Mouse (Mus musculus) liver, embryonic 13.5 days (tissue): ENCODE measurements around the gene Atr. TPM values are rescaled to one million over a fixed set of nuclear protein-coding genes. Genes with fewer than 3 reads are reported as not detected.
"Not testable (repeated sequence)": the region's sequence is repeated elsewhere in the genome, so short reads cannot be mapped to it uniquely, and the experiment has no call there.

ENCODE experiments used
- ATAC-seq: fragments of 200-750 bp; cut with Nextera tagmentation; 2 replicates; pipeline ENCODE4 v1.8.0; 2017; ENCODE audit warnings: low read depth, mild to moderate bottlenecking, moderate number of reproducible peaks, moderate library complexity
- DNase-seq: peaks from one replicate; pipeline ENCODE4 v3.0.0; 2022
- H3K27ac ChIP-seq: fragments of 300-500 bp; sonication (generic); 2 replicates; pipeline ENCODE4 v1.5.1; 2015; ENCODE audit warnings: moderate library complexity, mild to moderate bottlenecking, inconsistent platforms
- H3K27me3 ChIP-seq: fragments of 300-500 bp; sonication (generic); 2 replicates; pipeline ENCODE4 v1.6.1; 2015; ENCODE audit warnings: mild to moderate bottlenecking, inconsistent platforms
- H3K36me3 ChIP-seq: fragments of 300-500 bp; sonication (generic); 2 replicates; pipeline ENCODE4 v1.6.1; 2015; ENCODE audit warnings: mild to moderate bottlenecking, inconsistent platforms
- H3K4me1 ChIP-seq: fragments of 300-500 bp; sonication (generic); replicated peaks from 2 replicates; pipeline ENCODE4 v1.6.1; 2015; ENCODE audit warnings: inconsistent platforms
- H3K4me2 ChIP-seq: fragments of 300-500 bp; sonication (generic); 2 replicates; pipeline ENCODE4 v1.6.1; 2015; ENCODE audit warnings: inconsistent platforms, mild to moderate bottlenecking, moderate library complexity
- H3K4me3 ChIP-seq: fragments of 300-500 bp; sonication (generic); replicated peaks from 2 replicates; pipeline ENCODE4 v1.5.1; 2015; ENCODE audit warnings: mild to moderate bottlenecking, inconsistent platforms
- H3K9ac ChIP-seq: fragments of 300-500 bp; sonication (generic); 2 replicates; pipeline ENCODE4 v1.6.1; 2015; ENCODE audit warnings: mild to moderate bottlenecking, inconsistent platforms
- H3K9me3 ChIP-seq: fragments of 300-500 bp; sonication (generic); replicated peaks from 2 replicates; pipeline ENCODE4 v1.6.1; 2016; ENCODE audit warnings: inconsistent platforms
- WGBS: fragments of 180-500 bp; shearing (Covaris S2); methylation state at CpG from one replicate; pipeline ENCODE4 v1.1.7; 2015; ENCODE audit not compliant: insufficient replicate concordance; 5-methylcytosine and 5-hydroxymethylcytosine counted together
- polyA plus RNA-seq: library from polyadenylated mRNA; unstranded; fragments of >200 nt; fragmentation: Nextera tagmentation; extraction: Ambion mirVana; gene quantifications from 2 replicates; pipeline ENCODE4 v1.2.1, GENCODE M21; 2015

The Atr gene
- polyA plus RNA-seq, 1 experiment from 2014 or later, result 4.3 TPM

DNA sequence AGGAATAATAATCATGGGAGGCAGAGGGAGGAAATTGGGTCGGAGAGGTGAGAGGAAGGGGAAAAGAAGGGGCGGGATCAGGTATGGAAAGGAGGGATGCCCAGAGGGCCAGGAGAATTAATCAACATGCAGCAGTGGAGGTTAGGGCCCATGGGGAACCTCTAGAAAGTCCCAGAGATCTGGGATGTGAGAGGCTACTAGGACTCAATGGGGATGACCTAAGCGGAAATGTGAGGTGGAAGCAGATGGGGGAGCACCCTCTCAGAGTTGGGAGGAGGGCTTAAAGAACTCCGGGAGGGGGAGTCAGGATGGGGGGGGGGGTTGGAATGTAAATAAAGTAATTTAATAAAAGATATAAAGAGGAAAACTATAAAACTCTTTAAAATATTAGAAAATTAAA lies 96.3 kb downstream of the Atr start:
- H3K27me3 ChIP-seq, result no peaks in the 10 kb centered on the region
- peak overlapping the region; percentile 98 for H3K9ac ChIP-seq
- H3K4me2 ChIP-seq, result peak overlapping the region; percentile 84
- H3K9me3 ChIP-seq, result no peaks in the 10 kb centered on the region
- no peak for DNase-seq
- 70% methylated on average over 4 of the region's 4 CpGs for WGBS
- H3K4me3 ChIP-seq, result peak overlapping the region; percentile 96
- peaks cover 25% of the 10 kb centered on the region for H3K4me1 ChIP-seq
- H3K36me3 ChIP-seq, result peaks cover 6% of the 10 kb centered on the region; the same call in 1 of the 2 replicates
- no peak for ATAC-seq
- no peak overlapping the region for H3K27ac ChIP-seq

DNA sequence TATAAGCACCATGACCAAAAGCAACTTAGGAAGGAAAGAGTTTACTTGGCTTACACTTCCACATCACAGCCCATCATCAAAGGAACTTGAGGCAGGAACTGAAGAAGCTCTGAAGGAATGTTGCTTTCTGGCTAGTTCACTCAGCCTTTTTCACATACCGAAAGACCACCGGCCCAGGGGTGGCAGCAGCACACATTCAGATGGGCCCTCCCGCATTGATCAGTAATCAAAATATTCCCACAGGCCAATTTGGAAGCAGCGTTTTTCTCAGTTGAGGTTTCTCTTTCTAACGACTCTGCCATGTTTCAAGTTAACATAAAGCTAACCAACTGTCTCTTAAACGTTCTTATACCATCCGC lies 96.8 kb downstream of the Atr start:
- Histone ChIP-seq H3K36me3 (peaks cover 5% of the 10 kb centered on the region; the same call in 1 of the 2 replicates), H3K27me3 (no peaks in the 10 kb centered on the region), H3K4me1 (peaks cover 30% of the 10 kb centered on the region), H3K9ac (peak overlapping the region; percentile 98), H3K4me3 (peak overlapping the region; percentile 96), H3K9me3 (no peaks in the 10 kb centered on the region), H3K27ac (no peak overlapping the region; the same call in none of the 2 replicates), H3K4me2 (peak overlapping the region; percentile 84)
- ATAC-seq (peak; percentile 17), DNase-seq (no peak)
- WGBS, result 0% methylated on average over 7 of the region's 7 CpGs

DNA sequence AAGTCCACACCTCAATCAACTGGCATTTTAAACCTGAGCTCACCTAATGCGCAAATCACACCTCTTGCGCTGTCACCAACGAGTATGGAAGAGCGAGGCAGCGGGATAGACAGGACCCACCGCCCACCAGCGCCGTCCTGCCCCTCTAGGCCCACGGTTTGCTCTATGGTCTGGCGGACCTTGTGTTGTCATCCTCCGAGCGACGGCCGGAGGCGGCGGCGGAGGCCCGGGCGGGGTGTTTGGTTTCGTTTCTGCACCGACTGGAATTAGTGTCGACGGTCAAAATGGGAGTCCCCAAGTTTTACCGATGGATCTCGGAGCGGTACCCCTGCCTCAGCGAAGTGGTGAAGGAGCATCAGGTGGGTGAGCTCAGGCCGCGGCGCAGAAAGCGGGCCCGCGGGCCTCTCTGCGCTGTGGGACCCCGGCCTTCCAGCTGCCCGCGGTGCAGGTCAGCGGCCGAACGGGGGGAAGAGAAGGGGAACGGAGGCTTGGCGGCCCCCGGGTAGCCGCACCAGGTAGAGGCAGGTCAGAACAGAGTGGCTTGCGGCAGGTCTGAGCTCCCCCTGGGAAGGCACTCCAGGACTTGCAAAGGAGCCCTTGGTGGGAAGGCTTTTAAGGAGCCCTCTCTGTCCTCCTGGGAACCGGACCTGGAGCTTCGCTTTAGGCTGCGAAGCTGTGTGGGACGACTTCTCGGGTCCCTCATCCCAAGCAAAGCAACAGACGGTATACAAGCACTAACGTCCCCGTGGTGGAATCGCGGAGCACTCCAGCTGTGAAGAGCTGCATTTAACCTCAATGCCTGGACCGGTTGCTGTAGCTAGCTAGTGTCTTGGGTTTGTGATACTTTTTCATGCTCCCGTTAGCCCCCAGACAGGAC lies 97.4 kb downstream of the Atr start, which contains the start of gene Xrn1:
Xrn1 (plus strand) TSS at position 176 of the 877 bp plus-strand sequence.
- Histone ChIP-seq H3K4me3 (peak within 1 kb of the TSS; percentile 96), H3K27me3 (no peaks in the 10 kb centered on the region), H3K9me3 (no peaks in the 10 kb centered on the region), H3K9ac (peak within 1 kb of the TSS; percentile 98), H3K4me1 (peaks cover 35% of the 10 kb centered on the region), H3K4me2 (peak within 1 kb of the TSS; percentile 84), H3K36me3 (peaks cover 5% of the 10 kb centered on the region; the same call in 1 of the 2 replicates), H3K27ac (peak within 1 kb of the TSS; percentile 90)
- DNase-seq (peak; percentile 89), ATAC-seq (peak; percentile 98)
- under 1% methylated on average over 57 of the region's 57 CpGs for WGBS

DNA sequence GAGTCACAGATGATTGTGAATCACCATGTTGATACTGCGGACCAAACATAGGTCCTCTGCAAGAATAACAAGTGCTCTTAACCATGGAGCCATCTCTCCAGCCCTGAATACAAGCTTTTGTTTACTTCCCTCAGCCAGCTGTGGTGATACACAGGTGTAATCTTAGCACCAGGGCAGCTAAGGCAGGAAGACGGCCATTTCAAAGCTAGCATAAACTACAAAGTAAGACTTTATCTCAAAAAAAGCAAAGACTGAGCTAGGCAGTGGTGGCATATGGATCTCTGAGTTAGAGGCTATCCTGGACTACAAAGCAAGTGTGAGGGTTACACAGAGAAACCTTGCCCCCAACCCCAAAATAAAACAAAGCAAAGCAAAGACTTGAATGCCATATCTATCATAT lies 100.2 kb downstream of the Atr start:
- WGBS, result 85% methylated on average over 2 of the region's 2 CpGs
- peaks cover 35% of the 10 kb centered on the region for H3K4me1 ChIP-seq
- no peak overlapping the region for H3K27ac ChIP-seq
- H3K4me2 ChIP-seq, result no peak overlapping the region
- peaks cover 5% of the 10 kb centered on the region; the same call in 1 of the 2 replicates for H3K36me3 ChIP-seq
- ATAC-seq (no peak), DNase-seq (no peak)
- H3K9me3 ChIP-seq, result no peaks in the 10 kb centered on the region
- no peak overlapping the region for H3K9ac ChIP-seq
- H3K27me3 ChIP-seq, result no peaks in the 10 kb centered on the region
- H3K4me3 ChIP-seq, result no peak overlapping the region

DNA sequence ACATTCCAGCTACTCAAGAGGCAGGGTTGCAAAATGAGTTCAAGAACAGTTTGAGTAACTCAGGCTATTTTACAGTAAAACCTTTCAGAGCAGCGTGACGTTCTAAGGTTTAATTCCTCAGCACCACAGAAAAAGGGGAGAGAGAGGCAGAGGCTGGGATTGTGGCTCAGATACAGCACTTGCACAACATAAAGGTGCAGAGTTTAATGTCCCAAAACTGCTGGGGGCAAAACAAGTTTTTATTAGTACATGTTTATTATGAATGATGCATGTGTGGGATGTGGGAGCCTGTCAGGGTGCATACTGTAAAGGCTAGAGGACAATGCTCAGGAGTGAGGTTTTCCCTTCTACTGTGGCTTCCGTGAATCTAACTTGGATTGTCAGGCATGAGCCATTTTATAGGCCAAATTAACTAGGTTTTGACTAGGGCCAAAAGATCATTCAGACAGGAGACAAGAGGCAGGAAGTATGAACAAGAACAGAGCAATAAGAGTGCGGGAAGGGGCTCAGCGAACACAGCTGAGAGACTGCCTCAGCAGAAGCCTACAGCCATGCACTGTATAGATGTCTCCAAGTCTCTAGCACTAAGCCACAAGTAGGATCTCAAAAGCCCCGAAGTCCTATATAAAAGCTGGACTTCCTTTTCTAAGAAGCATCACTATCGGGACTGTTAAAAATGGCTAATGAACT lies 100.8 kb downstream of the Atr start:
- Histone ChIP-seq H3K36me3 (peaks cover 5% of the 10 kb centered on the region; the same call in 1 of the 2 replicates), H3K4me1 (peaks cover 35% of the 10 kb centered on the region), H3K4me2 (no peak overlapping the region), H3K27me3 (no peaks in the 10 kb centered on the region), H3K4me3 (no peak overlapping the region), H3K27ac (no peak overlapping the region), H3K9ac (no peak overlapping the region), H3K9me3 (no peaks in the 10 kb centered on the region)
- WGBS, result 88% methylated on average over 7 of the region's 7 CpGs
- ATAC-seq (no peak), DNase-seq (no peak)

DNA sequence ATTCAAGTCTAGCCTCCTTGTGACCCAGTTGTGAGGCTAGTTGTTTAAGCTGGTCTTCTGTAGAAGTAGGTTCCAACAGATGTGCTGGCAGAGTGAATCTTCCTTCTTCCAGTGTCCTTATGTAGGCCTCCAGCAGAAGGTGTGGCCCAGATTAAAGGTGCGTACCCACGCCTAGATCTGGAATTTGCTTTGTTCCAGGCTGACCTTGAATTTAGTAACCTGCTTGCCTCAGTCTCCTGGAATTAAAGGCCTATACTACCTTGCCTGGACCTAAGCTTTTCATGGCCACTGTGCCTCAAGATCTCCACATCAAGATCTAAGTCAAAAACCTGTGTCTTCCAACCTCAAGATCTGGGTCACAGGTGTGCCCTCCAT lies 101.3 kb downstream of the Atr start:
- not testable (repeated sequence) for H3K36me3 ChIP-seq, H3K9ac ChIP-seq, H3K4me3 ChIP-seq, H3K27me3 ChIP-seq, ATAC-seq, H3K27ac ChIP-seq, H3K9me3 ChIP-seq, DNase-seq, H3K4me2 ChIP-seq
- H3K4me1 ChIP-seq, result peaks cover 31% of the 10 kb centered on the region
- WGBS, result 80% methylated on average over 2 of the region's 2 CpGs

DNA sequence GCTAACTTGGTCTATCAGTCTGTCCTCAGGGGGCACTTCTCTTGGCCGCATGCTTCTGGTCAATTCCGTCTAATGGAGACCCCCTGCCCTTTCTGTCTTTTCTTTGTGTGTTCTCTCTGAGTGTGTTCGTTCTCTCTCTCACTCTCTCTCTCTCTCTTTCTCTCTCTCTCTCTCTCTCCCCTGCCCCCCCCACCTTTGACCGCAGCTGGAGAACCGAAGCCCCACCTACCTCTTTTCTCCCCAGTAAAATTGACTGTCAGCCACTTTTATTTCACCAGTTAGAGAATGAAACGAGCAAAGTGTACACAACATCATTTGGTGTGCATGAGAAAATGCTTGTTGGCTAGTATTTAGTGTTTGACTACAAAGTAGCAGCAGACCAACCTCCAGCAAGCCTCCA lies 101.8 kb downstream of the Atr start:
- Histone ChIP-seq H3K4me3 (no peak overlapping the region), H3K27ac (no peak overlapping the region), H3K4me2 (no peak overlapping the region), H3K36me3 (peaks cover 8% of the 10 kb centered on the region; the same call in 1 of the 2 replicates), H3K9ac (no peak overlapping the region), H3K9me3 (no peaks in the 10 kb centered on the region), H3K27me3 (no peaks in the 10 kb centered on the region), H3K4me1 (peaks cover 26% of the 10 kb centered on the region)
- ATAC-seq, result no peak
- 78% methylated on average over 6 of the region's 6 CpGs for WGBS
- no peak for DNase-seq

DNA sequence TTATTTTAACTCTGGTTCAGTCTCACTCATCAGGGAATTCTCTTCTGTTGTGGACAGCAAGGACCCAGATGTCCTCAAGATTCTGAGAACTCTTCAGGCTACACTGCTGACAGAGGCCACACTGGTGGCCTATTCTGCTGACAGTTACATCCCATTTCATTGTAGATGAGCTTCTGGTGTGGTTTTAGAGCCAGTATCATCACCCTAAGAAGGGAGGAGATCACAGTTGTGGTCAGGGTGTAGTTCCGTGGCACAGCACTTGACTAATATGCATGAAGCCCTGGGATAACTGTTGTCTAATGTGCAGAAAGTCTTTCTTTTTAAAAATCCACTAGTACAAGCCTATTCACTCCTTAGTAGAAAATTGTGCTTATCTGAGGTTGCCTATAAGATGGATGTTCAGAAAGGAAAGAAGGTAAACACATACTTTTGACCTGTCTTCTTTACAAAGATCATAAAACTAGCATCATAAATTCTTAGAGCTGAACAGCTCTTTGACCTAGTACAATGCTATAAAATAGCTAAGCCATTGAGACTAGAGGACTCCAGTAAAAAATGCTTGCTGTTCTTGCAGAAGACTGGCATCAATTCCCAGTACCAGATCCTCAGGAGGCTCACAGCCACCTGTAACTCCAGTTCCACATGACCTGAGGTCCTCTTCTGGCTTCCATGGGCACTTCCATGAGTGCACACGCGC lies 102.5 kb downstream of the Atr start:
- ATAC-seq (no peak), DNase-seq (no peak)
- Histone ChIP-seq H3K27me3 (no peaks in the 10 kb centered on the region), H3K4me1 (peaks cover 26% of the 10 kb centered on the region), H3K9ac (no peak overlapping the region), H3K9me3 (no peaks in the 10 kb centered on the region), H3K27ac (no peak overlapping the region), H3K4me2 (no peak overlapping the region), H3K36me3 (peaks cover 14% of the 10 kb centered on the region), H3K4me3 (no peak overlapping the region)
- 74% methylated on average over 3 of the region's 3 CpGs for WGBS

DNA sequence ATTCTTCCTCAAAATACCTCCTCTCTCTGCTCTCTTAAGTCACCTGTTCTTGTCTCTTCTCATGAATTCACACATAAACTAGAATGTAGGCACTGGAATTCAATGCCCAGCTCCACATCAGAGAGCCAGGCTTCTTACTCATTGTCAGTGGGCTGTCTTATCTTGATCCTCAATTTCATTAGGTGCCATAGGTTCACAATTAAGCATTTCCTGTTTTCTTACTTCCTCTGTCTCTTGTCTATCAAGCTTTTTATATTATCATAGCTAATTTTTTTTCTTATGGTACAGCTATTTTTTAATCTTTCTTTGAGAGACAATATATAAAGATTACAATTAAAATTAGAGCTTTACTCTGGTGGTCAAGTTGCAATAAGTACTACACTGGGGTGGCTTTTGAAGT lies 103.7 kb downstream of the Atr start:
- Histone ChIP-seq H3K4me1 (peaks cover 26% of the 10 kb centered on the region), H3K27ac (no peak overlapping the region), H3K36me3 (peaks cover 20% of the 10 kb centered on the region), H3K9me3 (no peaks in the 10 kb centered on the region), H3K9ac (no peak overlapping the region), H3K4me2 (no peak overlapping the region), H3K4me3 (no peak overlapping the region), H3K27me3 (no peaks in the 10 kb centered on the region)
- ATAC-seq, result no peak
- DNase-seq, result no peak

DNA sequence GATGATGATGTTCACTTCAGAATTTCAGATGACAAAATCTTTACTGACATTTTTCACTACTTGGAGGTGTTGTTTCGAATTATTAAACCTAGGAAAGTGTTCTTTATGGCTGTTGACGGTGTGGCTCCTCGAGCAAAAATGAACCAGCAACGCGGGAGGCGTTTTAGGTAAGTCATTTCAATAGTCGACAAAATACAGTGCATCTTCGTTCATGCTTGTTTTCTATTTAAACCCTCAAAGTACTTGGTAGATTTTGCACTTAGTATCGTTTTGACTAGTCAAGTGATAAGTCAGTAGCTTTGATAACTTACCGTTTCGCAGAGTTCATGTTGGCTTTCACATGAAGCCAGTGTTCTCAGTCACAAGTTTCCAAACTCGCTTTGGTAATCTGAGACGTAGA lies 106.6 kb downstream of the Atr start:
- H3K4me3 ChIP-seq, result no peak overlapping the region
- ATAC-seq (no peak), DNase-seq (no peak)
- H3K9ac ChIP-seq, result no peak overlapping the region
- H3K36me3 ChIP-seq, result peaks cover 22% of the 10 kb centered on the region
- no peak overlapping the region for H3K27ac ChIP-seq
- H3K4me2 ChIP-seq, result no peak overlapping the region
- WGBS, result 87% methylated on average over 13 of the region's 13 CpGs
- no peaks in the 10 kb centered on the region for H3K27me3 ChIP-seq
- H3K4me1 ChIP-seq, result peaks cover 7% of the 10 kb centered on the region; the same call in 1 of the 2 replicates
- no peaks in the 10 kb centered on the region for H3K9me3 ChIP-seq

DNA sequence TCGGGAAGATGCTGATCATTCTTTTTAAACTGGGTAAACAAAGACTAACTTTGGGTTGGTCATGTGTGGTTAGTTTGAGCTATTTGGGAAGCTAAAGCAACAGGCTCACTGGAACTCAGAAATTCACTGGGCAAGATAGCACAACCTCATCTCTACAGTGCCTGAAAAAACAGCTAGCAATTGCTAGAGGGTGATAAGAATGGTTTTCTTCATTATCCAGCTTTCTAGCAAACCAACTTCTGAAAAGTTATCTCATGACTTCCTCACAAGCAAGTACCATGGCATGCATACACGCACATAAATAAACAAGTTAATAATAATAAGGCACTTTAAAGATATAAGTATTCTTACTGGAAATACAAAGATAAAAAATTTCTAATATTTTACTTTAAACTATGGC lies 120.9 kb downstream of the Atr start:
- Histone ChIP-seq H3K9me3 (no peaks in the 10 kb centered on the region), H3K27me3 (no peaks in the 10 kb centered on the region), H3K4me3 (no peak overlapping the region), H3K9ac (no peak overlapping the region), H3K4me2 (no peak overlapping the region), H3K36me3 (peaks cover 51% of the 10 kb centered on the region), H3K4me1 (0 out of 2 replicates have a peak, but pooled peaks cover 3% of the 10 kb centered on the region), H3K27ac (no peak overlapping the region)
- no peak for ATAC-seq
- DNase-seq, result no peak
- 62% methylated on average over 2 of the region's 2 CpGs for WGBS
